Mouse (Mus musculus): ENCODE measurements around the gene Il1rapl2. TPM values are rescaled to one million over a fixed set of nuclear protein-coding genes. Genes with fewer than 3 reads are reported as not detected.

Il1rapl2 gene
- polyA plus RNA-seq, 1 experiment from 2014 or later, result 0.08 TPM

GRCm38 (mm10) chrX:137806231-137807114 lies 236.1 kb downstream of the Il1rapl2 start:
- H3K4me3 ChIP-seq, result no peak overlapping the region
- WGBS, result 69% methylated on average over 4 of the region's 4 CpGs
- no peaks in the 10 kb centered on the region for H3K27me3 ChIP-seq (replicated peaks)
- ATAC-seq (ENCODE audit: insufficient number of reproducible peaks, low FRiP score), result no peak
- H3K9ac ChIP-seq, result no peak overlapping the region
- no peak overlapping the region for H3K4me2 ChIP-seq
- no peak overlapping the region for H3K27ac ChIP-seq (ENCODE audit: poor library complexity, severe bottlenecking)
- H3K36me3 ChIP-seq, result no peaks in the 10 kb centered on the region
- no peaks in the 10 kb centered on the region for H3K9me3 ChIP-seq (replicated peaks)
- H3K4me1 ChIP-seq (replicated peaks), result no peaks in the 10 kb centered on the region

- H3K27ac ChIP-seq (ENCODE audit: poor library complexity, severe bottlenecking), result no peak overlapping the region
- H3K4me2 ChIP-seq, result no peak overlapping the region
- WGBS, result 64% methylated on average over 3 of the region's 3 CpGs
- H3K9ac ChIP-seq, result no peak overlapping the region
- H3K36me3 ChIP-seq, result no peaks in the 10 kb centered on the region
- no peaks in the 10 kb centered on the region for H3K4me1 ChIP-seq (replicated peaks)
- no peaks in the 10 kb centered on the region for H3K9me3 ChIP-seq (replicated peaks)
- ATAC-seq (ENCODE audit: insufficient number of reproducible peaks, low FRiP score), result no peak
- no peaks in the 10 kb centered on the region for H3K27me3 ChIP-seq (replicated peaks)
- H3K4me3 ChIP-seq, result no peak overlapping the region
These were observed 239.1 kb downstream of the Il1rapl2 start for GRCm38 (mm10) chrX:137809526-137809925.

GRCm38 (mm10) chrX:137812151-137812550 lies 241.7 kb downstream of the Il1rapl2 start:
- Histone ChIP-seq H3K9ac (no peak overlapping the region), H3K4me3 (no peak overlapping the region), H3K27ac (ENCODE audit: poor library complexity, severe bottlenecking) (no peak overlapping the region), H3K9me3 (replicated peaks) (no peaks in the 10 kb centered on the region), H3K27me3 (replicated peaks) (no peaks in the 10 kb centered on the region), H3K4me2 (no peak overlapping the region), H3K36me3 (no peaks in the 10 kb centered on the region), H3K4me1 (replicated peaks) (no peaks in the 10 kb centered on the region)
- ATAC-seq (ENCODE audit: insufficient number of reproducible peaks, low FRiP score), result no peak
- 67% methylated on average over 1 of the region's 1 CpGs for WGBS

- 52% methylated on average over 3 of the region's 3 CpGs for WGBS
- Histone ChIP-seq H3K4me1 (replicated peaks) (no peaks in the 10 kb centered on the region), H3K36me3 (no peaks in the 10 kb centered on the region), H3K4me3 (no peak overlapping the region), H3K4me2 (no peak overlapping the region), H3K27me3 (replicated peaks) (no peaks in the 10 kb centered on the region), H3K9ac (no peak overlapping the region), H3K9me3 (replicated peaks) (no peaks in the 10 kb centered on the region), H3K27ac (ENCODE audit: poor library complexity, severe bottlenecking) (no peak overlapping the region)
- ATAC-seq (ENCODE audit: insufficient number of reproducible peaks, low FRiP score), result no peak
These were observed 278.5 kb downstream of the Il1rapl2 start for GRCm38 (mm10) chrX:137848936-137849335.

- H3K27ac ChIP-seq (ENCODE audit: poor library complexity, severe bottlenecking), result no peak overlapping the region
- H3K9me3 ChIP-seq (replicated peaks), result no peaks in the 10 kb centered on the region
- H3K4me3 ChIP-seq, result no peak overlapping the region
- ATAC-seq (ENCODE audit: insufficient number of reproducible peaks, low FRiP score), result no peak
- no peaks in the 10 kb centered on the region for H3K4me1 ChIP-seq (replicated peaks)
- H3K4me2 ChIP-seq, result no peak overlapping the region
- no peaks in the 10 kb centered on the region for H3K36me3 ChIP-seq
- no peak overlapping the region for H3K9ac ChIP-seq
- no peaks in the 10 kb centered on the region for H3K27me3 ChIP-seq (replicated peaks)
These were observed 353.1 kb downstream of the Il1rapl2 start for GRCm38 (mm10) chrX:137923490-137923889.

GRCm38 (mm10) chrX:137926835-137927234 lies 356.4 kb downstream of the Il1rapl2 start:
- H3K27me3 ChIP-seq (replicated peaks), result no peaks in the 10 kb centered on the region
- no peaks in the 10 kb centered on the region for H3K4me1 ChIP-seq (replicated peaks)
- WGBS, result 58% methylated on average over 2 of the region's 2 CpGs
- H3K9me3 ChIP-seq (replicated peaks), result no peaks in the 10 kb centered on the region
- H3K27ac ChIP-seq (ENCODE audit: poor library complexity, severe bottlenecking), result no peak overlapping the region
- H3K9ac ChIP-seq, result no peak overlapping the region
- no peak overlapping the region for H3K4me3 ChIP-seq
- ATAC-seq (ENCODE audit: insufficient number of reproducible peaks, low FRiP score), result no peak
- no peak overlapping the region for H3K4me2 ChIP-seq
- H3K36me3 ChIP-seq, result no peaks in the 10 kb centered on the region

- no peak overlapping the region for H3K4me3 ChIP-seq
- no peak overlapping the region for H3K4me2 ChIP-seq
- no peaks in the 10 kb centered on the region for H3K27me3 ChIP-seq (replicated peaks)
- no peak overlapping the region for H3K9ac ChIP-seq
- ATAC-seq (ENCODE audit: insufficient number of reproducible peaks, low FRiP score), result no peak
- no peaks in the 10 kb centered on the region for H3K4me1 ChIP-seq (replicated peaks)
- no peaks in the 10 kb centered on the region for H3K9me3 ChIP-seq (replicated peaks)
- no peak overlapping the region for H3K27ac ChIP-seq (ENCODE audit: poor library complexity, severe bottlenecking)
- no peaks in the 10 kb centered on the region for H3K36me3 ChIP-seq
- 60% methylated on average over 1 of the region's 1 CpGs for WGBS
These were observed 377.3 kb downstream of the Il1rapl2 start for GRCm38 (mm10) chrX:137947741-137948140.

- Histone ChIP-seq H3K4me3 (no peak overlapping the region), H3K4me2 (no peak overlapping the region), H3K9me3 (replicated peaks) (no peaks in the 10 kb centered on the region), H3K27me3 (replicated peaks) (no peaks in the 10 kb centered on the region), H3K27ac (ENCODE audit: poor library complexity, severe bottlenecking) (no peak overlapping the region), H3K9ac (no peak overlapping the region), H3K36me3 (no peaks in the 10 kb centered on the region), H3K4me1 (replicated peaks) (no peaks in the 10 kb centered on the region)
- no peak for ATAC-seq (ENCODE audit: insufficient number of reproducible peaks, low FRiP score)
- WGBS, result 67% methylated on average over 5 of the region's 5 CpGs
These were observed 400.9 kb downstream of the Il1rapl2 start for GRCm38 (mm10) chrX:137971306-137971705.

GRCm38 (mm10) chrX:138043113-138043512 lies 472.7 kb downstream of the Il1rapl2 start:
- no peak for ATAC-seq (ENCODE audit: insufficient number of reproducible peaks, low FRiP score)

GRCm38 (mm10) chrX:138103954-138104353 lies 533.5 kb downstream of the Il1rapl2 start:
- H3K4me1 ChIP-seq (replicated peaks), result no peaks in the 10 kb centered on the region
- no peak for ATAC-seq (ENCODE audit: insufficient number of reproducible peaks, low FRiP score)
- H3K27me3 ChIP-seq (replicated peaks), result no peaks in the 10 kb centered on the region
- no peak overlapping the region for H3K9ac ChIP-seq
- WGBS, result 52% methylated on average over 6 of the region's 6 CpGs
- H3K9me3 ChIP-seq (replicated peaks), result no peaks in the 10 kb centered on the region
- no peak overlapping the region for H3K4me3 ChIP-seq
- H3K36me3 ChIP-seq, result no peaks in the 10 kb centered on the region
- H3K4me2 ChIP-seq, result no peak overlapping the region
- H3K27ac ChIP-seq (ENCODE audit: poor library complexity, severe bottlenecking), result no peak overlapping the region

More at GRCm38 (mm10) chrX:138043113-138043512, 472.7 kb downstream of the Il1rapl2 start:
- H3K4me2 ChIP-seq, result no peak overlapping the region
- WGBS, result 80% methylated on average over 3 of the region's 3 CpGs
- no peak overlapping the region for H3K4me3 ChIP-seq
- H3K4me1 ChIP-seq (replicated peaks), result no peaks in the 10 kb centered on the region
- H3K27me3 ChIP-seq (replicated peaks), result no peaks in the 10 kb centered on the region
- no peak overlapping the region for H3K9ac ChIP-seq
- H3K36me3 ChIP-seq, result no peaks in the 10 kb centered on the region
- H3K9me3 ChIP-seq (replicated peaks), result no peaks in the 10 kb centered on the region
- no peak overlapping the region for H3K27ac ChIP-seq (ENCODE audit: poor library complexity, severe bottlenecking)

GRCm38 (mm10) chrX:138104668-138105067 lies 534.3 kb downstream of the Il1rapl2 start:
- no peak overlapping the region for H3K4me3 ChIP-seq
- no peak overlapping the region for H3K27ac ChIP-seq (ENCODE audit: poor library complexity, severe bottlenecking)
- WGBS, result 71% methylated on average over 3 of the region's 3 CpGs
- H3K27me3 ChIP-seq (replicated peaks), result no peaks in the 10 kb centered on the region
- no peaks in the 10 kb centered on the region for H3K4me1 ChIP-seq (replicated peaks)
- no peak overlapping the region for H3K9ac ChIP-seq
- H3K36me3 ChIP-seq, result no peaks in the 10 kb centered on the region
- no peak overlapping the region for H3K4me2 ChIP-seq
- no peak for ATAC-seq (ENCODE audit: insufficient number of reproducible peaks, low FRiP score)
- no peaks in the 10 kb centered on the region for H3K9me3 ChIP-seq (replicated peaks)

GRCm38 (mm10) chrX:138170146-138170545 lies 599.7 kb downstream of the Il1rapl2 start:
- WGBS, result 18% methylated on average over 3 of the region's 3 CpGs

More at GRCm38 (mm10) chrX:138170146-138170545, 599.7 kb downstream of the Il1rapl2 start:
- Histone ChIP-seq H3K9me3 (replicated peaks) (no peaks in the 10 kb centered on the region), H3K36me3 (no peaks in the 10 kb centered on the region), H3K4me3 (no peak overlapping the region), H3K4me2 (no peak overlapping the region), H3K4me1 (replicated peaks) (no peaks in the 10 kb centered on the region), H3K27me3 (replicated peaks) (no peaks in the 10 kb centered on the region), H3K9ac (no peak overlapping the region), H3K27ac (ENCODE audit: poor library complexity, severe bottlenecking) (no peak overlapping the region)
- ATAC-seq (ENCODE audit: insufficient number of reproducible peaks, low FRiP score), result no peak
